Mouse (Mus musculus): Measurements from ENCODE around the gene Cfap97d2. TPM values are rescaled to one million over a fixed set of nuclear protein-coding genes. Genes with fewer than 3 reads are reported as not detected.
"Not testable (repeated sequence)": the region's sequence is repeated elsewhere in the genome, so short reads cannot be mapped to it uniquely, and the experiment has no call there.

Gene Cfap97d2
- polyA plus RNA-seq, 1 experiment = not detected

- TF ChIP-seq CTCF (IDR thresholded peaks at IDR 0.05; ENCODE audit: low read depth, low read length) = no peak
- TF ChIP-seq POLR2A (IDR thresholded peaks at IDR 0.05; ENCODE audit: borderline replicate concordance, low read depth, low read length) = no peak
- no peak overlapping the region for H3K4me3 ChIP-seq (ENCODE audit: insufficient read depth, low read length)
- H3K4me1 ChIP-seq (ENCODE audit: control insufficient read depth, insufficient read depth, low read length) = no peaks in the 10 kb centered on the region
- no peak overlapping the region for H3K27ac ChIP-seq (ENCODE audit: insufficient read depth, low read depth, low read length)
Measured at GRCm38 (mm10) chr8:13718980-13719379, 13.3 kb downstream of the Cfap97d2 start.

- Histone ChIP-seq H3K4me3 (ENCODE audit: insufficient read depth, low read length) (no peak overlapping the region), H3K4me1 (ENCODE audit: control insufficient read depth, insufficient read depth, low read length) (no peaks in the 10 kb centered on the region), H3K27ac (ENCODE audit: insufficient read depth, low read depth, low read length) (no peak overlapping the region)
- TF ChIP-seq POLR2A (IDR thresholded peaks at IDR 0.05; ENCODE audit: borderline replicate concordance, low read depth, low read length) (no peak), CTCF (IDR thresholded peaks at IDR 0.05; ENCODE audit: low read depth, low read length) (no peak)
Measured at GRCm38 (mm10) chr8:13725722-13726121, 20.0 kb downstream of the Cfap97d2 start.

- Histone ChIP-seq H3K4me3 (ENCODE audit: insufficient read depth, low read length) (no peak overlapping the region), H3K27ac (ENCODE audit: insufficient read depth, low read depth, low read length) (no peak overlapping the region), H3K4me1 (ENCODE audit: control insufficient read depth, insufficient read depth, low read length) (no peaks in the 10 kb centered on the region)
- TF ChIP-seq CTCF (IDR thresholded peaks at IDR 0.05; ENCODE audit: low read depth, low read length) (no peak), POLR2A (IDR thresholded peaks at IDR 0.05; ENCODE audit: borderline replicate concordance, low read depth, low read length) (no peak)
Measured at GRCm38 (mm10) chr8:13727469-13728094, 21.9 kb downstream of the Cfap97d2 start.

- H3K27ac ChIP-seq (ENCODE audit: insufficient read depth, low read depth, low read length) = no peak overlapping the region
- peaks cover 11% of the 10 kb centered on the region for H3K4me1 ChIP-seq (ENCODE audit: control insufficient read depth, insufficient read depth, low read length)
- no peak overlapping the region for H3K4me3 ChIP-seq (ENCODE audit: insufficient read depth, low read length)
- TF ChIP-seq CTCF (IDR thresholded peaks at IDR 0.05; ENCODE audit: low read depth, low read length) (no peak), POLR2A (IDR thresholded peaks at IDR 0.05; ENCODE audit: borderline replicate concordance, low read depth, low read length) (no peak)
Measured at GRCm38 (mm10) chr8:13740323-13740770, 34.7 kb downstream of the Cfap97d2 start.

GRCm38 (mm10) chr8:13740817-13741613 is 35.3 kb downstream of the Cfap97d2 start:
- no peak overlapping the region for H3K4me3 ChIP-seq (ENCODE audit: insufficient read depth, low read length)
- H3K4me1 ChIP-seq (ENCODE audit: control insufficient read depth, insufficient read depth, low read length) = peaks cover 11% of the 10 kb centered on the region
- no peak overlapping the region for H3K27ac ChIP-seq (ENCODE audit: insufficient read depth, low read depth, low read length)
- TF ChIP-seq CTCF (IDR thresholded peaks at IDR 0.05; ENCODE audit: low read depth, low read length) (no peak), POLR2A (IDR thresholded peaks at IDR 0.05; ENCODE audit: borderline replicate concordance, low read depth, low read length) (no peak)

GRCm38 (mm10) chr8:13746212-13746611 is 40.5 kb downstream of the Cfap97d2 start:
- H3K4me1 ChIP-seq (ENCODE audit: control insufficient read depth, insufficient read depth, low read length) = not testable (repeated sequence)

GRCm38 (mm10) chr8:13747626-13748025 is 41.9 kb downstream of the Cfap97d2 start:
- TF ChIP-seq CTCF (IDR thresholded peaks at IDR 0.05; ENCODE audit: low read depth, low read length) (no peak), POLR2A (IDR thresholded peaks at IDR 0.05; ENCODE audit: borderline replicate concordance, low read depth, low read length) (no peak)
- Histone ChIP-seq H3K27ac (ENCODE audit: insufficient read depth, low read depth, low read length) (no peak overlapping the region), H3K4me1 (ENCODE audit: control insufficient read depth, insufficient read depth, low read length) (peaks cover 6% of the 10 kb centered on the region), H3K4me3 (ENCODE audit: insufficient read depth, low read length) (no peak overlapping the region)

More at GRCm38 (mm10) chr8:13746212-13746611, 40.5 kb downstream of the Cfap97d2 start:
- H3K27ac ChIP-seq (ENCODE audit: insufficient read depth, low read depth, low read length); H3K4me3 ChIP-seq (ENCODE audit: insufficient read depth, low read length): not testable (repeated sequence)

- H3K4me3 ChIP-seq (ENCODE audit: insufficient read depth, low read length) = no peak overlapping the region
- no peak overlapping the region for H3K27ac ChIP-seq (ENCODE audit: insufficient read depth, low read depth, low read length)
- peaks cover under 1% of the 10 kb centered on the region for H3K4me1 ChIP-seq (ENCODE audit: control insufficient read depth, insufficient read depth, low read length)
- TF ChIP-seq POLR2A (IDR thresholded peaks at IDR 0.05; ENCODE audit: borderline replicate concordance, low read depth, low read length) (no peak), CTCF (IDR thresholded peaks at IDR 0.05; ENCODE audit: low read depth, low read length) (peak; percentile 63)
Measured at GRCm38 (mm10) chr8:13753680-13754079, 48.0 kb downstream of the Cfap97d2 start.

GRCm38 (mm10) chr8:13756480-13756879 is 50.8 kb downstream of the Cfap97d2 start:
- no peak overlapping the region for H3K27ac ChIP-seq (ENCODE audit: insufficient read depth, low read depth, low read length)
- H3K4me1 ChIP-seq (ENCODE audit: control insufficient read depth, insufficient read depth, low read length) = peaks cover 9% of the 10 kb centered on the region
- TF ChIP-seq POLR2A (IDR thresholded peaks at IDR 0.05; ENCODE audit: borderline replicate concordance, low read depth, low read length) = no peak
- TF ChIP-seq CTCF (IDR thresholded peaks at IDR 0.05; ENCODE audit: low read depth, low read length) = no peak
- H3K4me3 ChIP-seq (ENCODE audit: insufficient read depth, low read length) = no peak overlapping the region
